Mouse (Mus musculus) spleen, adult 2 months (tissue): ENCODE measurements around the gene Dpy30. TPM values are rescaled to one million over a fixed set of nuclear protein-coding genes. Genes with fewer than 3 reads are reported as not detected.

Experiments used
- DNase-seq, 2 experiments: peaks; one replicate each; pipeline versions ENCODE4 v3.0.0 to v3.0.0-alpha.2; 2012 to 2021; ENCODE audit warnings: low spot score in 2 of 2, low read depth in 1 of 2
- H3K27ac ChIP-seq: fragments of 200-500 bp; 2 replicates; pipeline ENCODE4 v1.5.1; 2012; ENCODE audit warnings: low read length, inconsistent platforms; ENCODE audit not compliant: insufficient read depth
- H3K27me3 ChIP-seq: fragments of 200-500 bp; 2 replicates; pipeline ENCODE4 v1.6.1; 2012; ENCODE audit warnings: mild to moderate bottlenecking, moderate library complexity, low read length, inconsistent platforms; ENCODE audit not compliant: control insufficient read depth, insufficient read depth
- H3K36me3 ChIP-seq: fragments of 200-500 bp; 2 replicates; pipeline ENCODE4 v1.6.1; 2012; ENCODE audit warnings: mild to moderate bottlenecking, low read length, inconsistent platforms; ENCODE audit not compliant: control insufficient read depth, insufficient read depth
- H3K4me1 ChIP-seq: fragments of 200-500 bp; 2 replicates; pipeline ENCODE4 v1.6.1; 2011; ENCODE audit warnings: inconsistent platforms; ENCODE audit not compliant: control insufficient read depth, insufficient read depth, insufficient read length
- H3K4me3 ChIP-seq: fragments of 200-500 bp; 2 replicates; pipeline ENCODE4 v1.5.1; 2011; ENCODE audit warnings: mild to moderate bottlenecking, inconsistent platforms; ENCODE audit not compliant: insufficient read depth, insufficient read length; ENCODE audit errors: extremely low read depth
- CTCF ChIP-seq: fragments of 200-500 bp; IDR thresholded peaks from 2 replicates; pipeline ENCODE4 v1.5.1; 2011; ENCODE audit warnings: mild to moderate bottlenecking, inconsistent platforms; ENCODE audit not compliant: insufficient read depth, insufficient read length, insufficient replicate concordance; ENCODE audit errors: extremely low read depth
- POLR2A ChIP-seq: fragments of 200-500 bp; IDR thresholded peaks from 2 replicates; pipeline ENCODE4 v1.6.1; 2011; ENCODE audit warnings: low read depth, low read length, inconsistent platforms
- WGBS: fragments of 180-500 bp; shearing (Covaris S2); methylation state at CpG from one replicate; pipeline ENCODE4 v1.1.7; 2018; 5-methylcytosine and 5-hydroxymethylcytosine counted together
- polyA plus RNA-seq: library from polyadenylated mRNA; depleted of rRNA; stranded (reverse); fragments of >200 nt; gene quantifications from 2 replicates; pipeline ENCODE4 v1.2.3, GENCODE M21; 2012

Dpy30 gene
- polyA plus RNA-seq, 1 experiment: 14.1 TPM

DNA sequence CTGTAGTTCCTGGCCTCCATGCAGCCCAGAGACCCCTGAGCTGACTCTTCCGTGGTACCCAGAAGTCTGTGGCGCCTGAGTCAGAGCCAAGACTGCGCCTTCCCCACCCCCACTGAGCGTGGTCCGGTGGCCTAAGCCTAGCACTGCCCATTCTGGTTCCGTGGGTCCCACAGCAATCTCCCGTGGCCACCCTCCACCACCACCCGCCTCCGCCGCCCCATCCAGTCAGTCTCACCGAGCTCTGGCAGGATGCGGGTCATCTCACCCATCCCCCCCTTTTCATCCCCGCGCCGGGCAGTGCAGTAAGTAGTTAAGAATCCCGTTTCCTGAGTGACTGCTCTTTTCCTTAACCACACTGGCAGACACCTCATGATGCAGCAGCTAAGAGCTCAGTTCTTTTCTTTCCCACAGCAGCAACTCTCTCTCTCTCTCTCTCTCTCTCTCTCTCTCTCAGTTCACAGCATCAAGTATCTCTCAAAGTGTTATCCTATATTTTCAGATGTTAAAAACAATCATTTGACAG lies 51.0 kb downstream of the Dpy30 start:
- no peak overlapping the region for H3K4me3 ChIP-seq
- H3K36me3 ChIP-seq: no peaks in the 10 kb centered on the region; the same call in 1 of the 2 replicates
- H3K4me1 ChIP-seq: peaks cover 4% of the 10 kb centered on the region; the same call in 1 of the 2 replicates
- H3K27me3 ChIP-seq: no peaks in the 10 kb centered on the region
- 90% methylated on average over 16 of the region's 16 CpGs for WGBS
- no peak overlapping the region for H3K27ac ChIP-seq
- DNase-seq: no peak
- TF ChIP-seq CTCF (no peak), POLR2A (no peak)

- 82% methylated on average over 3 of the region's 3 CpGs for WGBS
Observed at GRCm38 (mm10) chr17:74271541-74272268, 52.0 kb downstream of the Dpy30 start.

DNA sequence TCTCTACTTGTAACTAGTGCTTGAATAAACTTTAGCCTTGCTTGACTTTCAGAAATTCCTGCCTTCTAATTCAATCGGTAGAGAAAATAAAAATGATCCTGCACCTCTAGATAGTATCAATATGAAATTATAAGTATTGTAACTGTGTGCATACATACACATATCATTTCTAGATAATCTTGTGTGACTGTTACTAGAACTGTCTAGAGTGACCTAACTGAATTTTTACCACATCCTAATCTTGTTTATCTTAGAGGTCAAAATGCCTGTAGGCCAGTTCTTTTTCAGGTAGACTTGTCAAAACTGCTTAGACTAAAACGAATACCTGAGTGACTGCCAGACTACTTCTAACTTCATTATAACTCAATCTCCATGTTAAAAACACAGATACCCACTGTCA lies 53.5 kb downstream of the Dpy30 start:
- H3K27me3 ChIP-seq: no peaks in the 10 kb centered on the region
- no peak for DNase-seq
- H3K36me3 ChIP-seq: no peaks in the 10 kb centered on the region; the same call in 1 of the 2 replicates
- no peak overlapping the region for H3K27ac ChIP-seq
- TF ChIP-seq CTCF (no peak), POLR2A (no peak)
- H3K4me3 ChIP-seq: no peak overlapping the region
- 55% methylated on average over 2 of the region's 2 CpGs for WGBS
- peaks cover 4% of the 10 kb centered on the region; the same call in 1 of the 2 replicates for H3K4me1 ChIP-seq

More at GRCm38 (mm10) chr17:74271541-74272268, 52.0 kb downstream of the Dpy30 start:
- Histone ChIP-seq H3K27me3 (no peaks in the 10 kb centered on the region), H3K36me3 (no peaks in the 10 kb centered on the region; the same call in 1 of the 2 replicates), H3K4me3 (no peak overlapping the region), H3K4me1 (peaks cover 4% of the 10 kb centered on the region; the same call in 1 of the 2 replicates), H3K27ac (no peak overlapping the region)
- no peak for TF ChIP-seq POLR2A
- no peak for TF ChIP-seq CTCF
- no peak for DNase-seq

DNA sequence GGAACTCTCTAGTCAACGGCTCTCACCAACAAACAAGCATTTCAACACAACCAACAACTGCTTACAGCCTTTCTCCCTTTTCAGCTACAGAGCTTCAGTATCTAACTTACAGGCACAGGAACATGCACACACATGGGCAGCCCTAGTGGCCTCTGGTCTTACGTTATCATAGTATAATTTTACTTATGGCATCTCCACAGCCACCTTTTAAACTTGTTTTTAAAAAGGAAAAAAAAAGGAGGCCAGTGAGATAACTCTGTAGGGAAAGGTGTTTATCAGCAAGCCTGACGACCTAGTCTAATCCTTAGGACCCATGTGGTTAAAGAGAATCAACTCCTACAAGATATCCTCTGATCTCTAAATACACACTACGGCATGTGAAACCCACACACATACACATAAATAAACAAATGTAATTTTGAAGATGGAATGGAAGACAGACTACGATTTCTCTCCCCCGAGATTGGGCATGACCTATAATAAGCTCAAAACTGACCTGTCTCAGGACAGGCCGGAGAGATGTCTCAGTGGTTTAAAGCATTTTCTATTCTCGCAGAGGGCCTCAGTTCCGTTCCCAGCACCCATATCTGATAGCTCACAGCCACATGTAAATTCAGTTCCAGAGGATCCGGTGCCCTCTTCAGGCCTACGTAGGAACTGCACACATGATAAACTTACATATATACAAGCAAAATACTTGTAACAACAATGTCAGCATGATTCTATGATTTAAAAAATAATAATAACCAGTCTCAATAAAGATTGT lies 56.1 kb downstream of the Dpy30 start:
- no peak for TF ChIP-seq CTCF
- no peak for TF ChIP-seq POLR2A
- Histone ChIP-seq H3K4me1 (peaks cover 11% of the 10 kb centered on the region), H3K27me3 (no peaks in the 10 kb centered on the region), H3K36me3 (no peaks in the 10 kb centered on the region; the same call in 1 of the 2 replicates), H3K4me3 (no peak overlapping the region), H3K27ac (peak overlapping the region; percentile 5; the same call in 1 of the 2 replicates)
- 86% methylated on average over 11 of the region's 11 CpGs for WGBS
- no peak for DNase-seq

DNA sequence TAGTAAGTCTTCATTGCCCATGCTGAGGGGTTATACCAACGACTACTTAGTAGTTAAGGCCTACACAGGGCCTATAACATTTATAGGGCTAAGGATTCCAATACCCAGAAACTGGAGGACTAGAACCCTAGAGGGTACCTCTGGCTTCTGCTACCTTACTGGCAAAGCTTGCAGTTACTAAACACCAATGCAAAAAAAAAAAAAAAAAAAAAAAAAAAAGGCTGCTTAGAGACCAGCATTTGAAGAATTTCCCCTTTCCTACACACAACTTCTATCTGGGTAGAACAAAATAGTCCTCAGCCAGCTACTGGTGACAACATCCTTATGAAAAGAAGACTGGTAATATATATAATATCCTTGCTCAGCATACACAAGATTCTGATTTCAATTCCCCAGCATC lies 58.1 kb downstream of the Dpy30 start:
- TF ChIP-seq POLR2A: no peak
- TF ChIP-seq CTCF: no peak
- 50% methylated on average over 1 of the region's 1 CpGs for WGBS
- Histone ChIP-seq H3K4me1 (peaks cover 13% of the 10 kb centered on the region), H3K4me3 (no peak overlapping the region), H3K27ac (no peak overlapping the region), H3K27me3 (no peaks in the 10 kb centered on the region), H3K36me3 (no peaks in the 10 kb centered on the region)
- no peak for DNase-seq

DNA sequence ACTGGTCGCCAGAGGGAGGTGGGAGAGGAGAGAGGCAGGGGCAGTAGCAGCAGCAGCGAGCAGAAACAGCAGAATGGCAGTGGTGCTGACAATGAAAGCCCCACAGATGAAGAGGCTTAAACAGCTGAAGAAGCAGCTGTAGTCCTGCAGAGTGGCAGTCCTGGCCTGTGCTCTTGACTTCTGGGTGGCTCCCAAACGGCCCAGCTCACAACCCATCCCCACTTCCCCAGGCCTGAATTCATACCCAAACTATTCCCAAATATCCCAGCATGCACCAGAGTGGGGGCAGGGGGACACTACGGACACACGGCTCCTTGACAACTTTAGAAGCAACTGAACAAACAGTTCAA lies 58.6 kb downstream of the Dpy30 start:
- no peaks in the 10 kb centered on the region for H3K27me3 ChIP-seq
- no peak overlapping the region for H3K27ac ChIP-seq
- H3K4me1 ChIP-seq: peaks cover 13% of the 10 kb centered on the region
- H3K36me3 ChIP-seq: no peaks in the 10 kb centered on the region
- WGBS: 54% methylated on average over 5 of the region's 5 CpGs
- TF ChIP-seq POLR2A (no peak), CTCF (no peak)
- no peak for DNase-seq
- H3K4me3 ChIP-seq: no peak overlapping the region
